Mouse (Mus musculus): ENCODE data around the gene Gm10282. TPM values are rescaled to one million over a fixed set of nuclear protein-coding genes. Genes with fewer than 3 reads are reported as not detected.

Gene Gm10282
- polyA plus RNA-seq, 1 experiment from 2014 or later, result 19.2 TPM

DNA sequence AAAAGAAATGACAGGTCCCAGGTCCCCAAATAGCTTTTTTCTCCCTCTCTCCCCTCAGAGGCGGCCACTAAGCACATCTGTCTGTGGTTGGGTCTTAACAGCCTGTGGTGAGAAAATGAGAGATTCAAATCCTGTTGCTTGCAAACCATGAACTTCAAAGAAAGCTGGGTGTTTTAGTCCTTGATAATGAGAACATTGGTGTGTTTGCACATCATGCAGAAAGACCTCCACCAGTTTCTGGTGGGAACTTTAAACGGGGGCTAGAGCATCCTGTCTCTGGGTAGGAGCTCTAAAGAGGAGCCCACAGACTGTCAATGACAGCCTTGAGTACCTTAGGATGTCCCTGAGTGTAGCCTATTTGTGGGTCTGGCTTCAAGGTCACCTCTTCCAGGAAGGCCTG lies 14.0 kb downstream of the Gm10282 start:
- 70% methylated on average over 2 of the region's 2 CpGs for whole genome bisulfite sequencing
- ATAC-seq (ENCODE audit: insufficient read depth, low FRiP score), result no peak
- H3K9ac ChIP-seq (ENCODE audit: low read length), result no peak overlapping the region

DNA sequence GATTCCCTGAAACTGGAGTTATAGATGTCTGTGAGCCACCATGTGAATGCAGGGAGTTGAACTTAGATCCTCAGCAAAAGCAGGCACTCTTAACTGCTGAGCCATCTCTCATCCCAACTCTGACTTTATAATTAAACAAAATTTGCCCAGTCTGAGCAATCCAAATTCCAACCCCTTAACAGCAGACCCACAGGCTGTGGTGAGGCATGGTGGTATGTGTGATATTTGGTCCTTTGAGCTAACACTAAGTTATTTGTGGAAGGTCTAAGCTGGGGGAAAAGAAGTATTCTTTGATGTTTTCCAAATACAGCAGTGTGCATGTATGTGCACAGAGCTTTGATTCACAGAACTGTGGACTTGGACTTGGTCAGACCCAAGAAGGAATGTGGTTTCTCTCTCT lies 16.0 kb downstream of the Gm10282 start:
- no peak overlapping the region for H3K27ac ChIP-seq (ENCODE audit: low read length)
- no peaks in the 10 kb centered on the region for H3K9me3 ChIP-seq (replicated peaks; ENCODE audit: control insufficient read depth, low read length)
- H3K4me1 ChIP-seq (ENCODE audit: control insufficient read depth, insufficient read depth, low read length), result no peaks in the 10 kb centered on the region
- no peak for ATAC-seq (ENCODE audit: insufficient read depth, low FRiP score)
- no peak overlapping the region for H3K9ac ChIP-seq (ENCODE audit: low read length)
- no peaks in the 10 kb centered on the region for H3K36me3 ChIP-seq (ENCODE audit: control insufficient read depth, insufficient read depth, low read length)
- no peak overlapping the region for H3K4me2 ChIP-seq (ENCODE audit: low read depth, low read length)
- no peak overlapping the region for H3K4me3 ChIP-seq (replicated peaks; ENCODE audit: low read length)
- no peaks in the 10 kb centered on the region for H3K27me3 ChIP-seq (ENCODE audit: control insufficient read depth, insufficient read depth, low read length)

More for the DNA sequence above, 14.0 kb downstream of the Gm10282 start:
- H3K9me3 ChIP-seq (replicated peaks; ENCODE audit: control insufficient read depth, low read length), result no peaks in the 10 kb centered on the region
- H3K4me2 ChIP-seq (ENCODE audit: low read depth, low read length), result no peak overlapping the region
- no peak overlapping the region for H3K27ac ChIP-seq (ENCODE audit: low read length)
- H3K36me3 ChIP-seq (ENCODE audit: control insufficient read depth, insufficient read depth, low read length), result no peaks in the 10 kb centered on the region
- no peaks in the 10 kb centered on the region for H3K27me3 ChIP-seq (ENCODE audit: control insufficient read depth, insufficient read depth, low read length)
- peaks cover 9% of the 10 kb centered on the region; the same call in 1 of the 2 replicates for H3K4me1 ChIP-seq (ENCODE audit: control insufficient read depth, insufficient read depth, low read length)
- no peak overlapping the region for H3K4me3 ChIP-seq (replicated peaks; ENCODE audit: low read length)

DNA sequence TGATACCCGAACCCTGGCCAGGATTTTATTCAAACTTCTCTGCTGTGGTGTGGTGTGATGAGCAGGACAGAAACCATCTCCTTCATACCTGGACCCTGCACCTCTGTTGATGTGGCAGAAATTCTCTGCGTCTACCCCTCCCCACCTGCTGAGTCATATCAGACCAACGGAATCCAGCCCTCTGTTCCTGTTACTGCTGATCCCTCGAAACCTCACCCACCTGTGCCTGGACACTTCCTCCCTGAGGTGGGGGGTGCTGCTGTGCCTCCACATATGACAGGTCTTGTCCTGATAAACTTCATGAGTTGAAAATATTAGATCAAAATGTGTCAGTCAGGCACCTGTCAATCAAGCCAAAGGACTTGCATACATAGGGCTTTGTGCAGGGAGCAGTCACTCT lies 19.8 kb downstream of the Gm10282 start:
- WGBS, result 59% methylated on average over 4 of the region's 4 CpGs
- Histone ChIP-seq H3K4me3 (replicated peaks; ENCODE audit: low read length) (no peak overlapping the region), H3K27ac (ENCODE audit: low read length) (no peak overlapping the region), H3K9ac (ENCODE audit: low read length) (no peak overlapping the region), H3K9me3 (replicated peaks; ENCODE audit: control insufficient read depth, low read length) (no peaks in the 10 kb centered on the region), H3K4me1 (ENCODE audit: control insufficient read depth, insufficient read depth, low read length) (no peaks in the 10 kb centered on the region), H3K36me3 (ENCODE audit: control insufficient read depth, insufficient read depth, low read length) (no peaks in the 10 kb centered on the region), H3K4me2 (ENCODE audit: low read depth, low read length) (no peak overlapping the region), H3K27me3 (ENCODE audit: control insufficient read depth, insufficient read depth, low read length) (no peaks in the 10 kb centered on the region)
- ATAC-seq (ENCODE audit: insufficient read depth, low FRiP score), result no peak

DNA sequence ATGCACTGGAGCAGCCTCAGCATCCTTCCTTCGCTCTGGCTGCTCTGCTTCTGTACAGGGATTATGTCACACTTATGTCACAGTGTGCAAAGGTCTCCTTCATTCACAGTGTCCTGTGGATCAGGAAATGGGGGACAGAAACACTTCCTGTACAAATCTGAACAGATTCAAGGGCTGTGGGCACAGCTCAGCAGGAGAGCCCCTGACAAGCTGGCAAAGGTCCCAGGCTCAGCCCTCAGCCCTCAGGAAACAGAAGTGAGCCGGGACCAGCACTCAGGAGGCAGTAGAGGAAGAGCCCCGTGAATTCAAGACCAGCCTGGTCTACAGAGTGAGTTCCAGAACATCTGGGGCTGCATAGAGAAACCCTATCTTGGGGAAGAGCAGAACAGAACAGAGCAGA lies 23.4 kb downstream of the Gm10282 start:
- no peak for ATAC-seq (ENCODE audit: insufficient read depth, low FRiP score)
- Histone ChIP-seq H3K4me2 (ENCODE audit: low read depth, low read length) (no peak overlapping the region), H3K4me3 (replicated peaks; ENCODE audit: low read length) (no peak overlapping the region), H3K9ac (ENCODE audit: low read length) (no peak overlapping the region), H3K27ac (ENCODE audit: low read length) (no peak overlapping the region; the same call in 1 of the 2 replicates), H3K36me3 (ENCODE audit: control insufficient read depth, insufficient read depth, low read length) (no peaks in the 10 kb centered on the region), H3K4me1 (ENCODE audit: control insufficient read depth, insufficient read depth, low read length) (no peaks in the 10 kb centered on the region), H3K9me3 (replicated peaks; ENCODE audit: control insufficient read depth, low read length) (no peaks in the 10 kb centered on the region), H3K27me3 (ENCODE audit: control insufficient read depth, insufficient read depth, low read length) (no peaks in the 10 kb centered on the region)
- WGBS, result 31% methylated on average over 3 of the region's 3 CpGs

DNA sequence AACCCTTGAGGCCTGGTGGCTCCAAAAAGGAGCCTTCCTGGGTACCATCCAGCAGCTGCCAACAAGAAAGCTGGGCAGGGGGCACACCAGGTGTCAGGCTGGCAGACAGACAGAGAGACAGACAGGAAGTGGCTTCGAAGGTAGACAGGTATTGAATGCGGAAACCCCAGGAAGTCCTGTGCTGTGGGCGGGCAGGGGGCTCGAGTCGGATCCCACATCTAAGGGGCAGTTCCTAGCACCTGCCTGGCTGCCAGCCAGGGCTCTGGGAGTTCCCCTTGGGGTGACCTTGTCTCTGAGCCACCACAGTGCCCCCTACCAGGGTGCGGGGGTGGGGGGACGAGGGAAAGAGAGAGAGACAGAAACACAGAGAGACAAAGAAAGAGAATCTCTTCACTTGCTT lies 25.9 kb downstream of the Gm10282 start:
- H3K36me3 ChIP-seq (ENCODE audit: control insufficient read depth, insufficient read depth, low read length), result no peaks in the 10 kb centered on the region
- 78% methylated on average over 7 of the region's 7 CpGs for WGBS
- H3K4me3 ChIP-seq (replicated peaks; ENCODE audit: low read length), result no peak overlapping the region
- H3K27me3 ChIP-seq (ENCODE audit: control insufficient read depth, insufficient read depth, low read length), result no peaks in the 10 kb centered on the region
- no peaks in the 10 kb centered on the region for H3K9me3 ChIP-seq (replicated peaks; ENCODE audit: control insufficient read depth, low read length)
- no peak for ATAC-seq (ENCODE audit: insufficient read depth, low FRiP score)
- no peaks in the 10 kb centered on the region for H3K4me1 ChIP-seq (ENCODE audit: control insufficient read depth, insufficient read depth, low read length)
- H3K27ac ChIP-seq (ENCODE audit: low read length), result no peak overlapping the region
- no peak overlapping the region for H3K9ac ChIP-seq (ENCODE audit: low read length)
- no peak overlapping the region for H3K4me2 ChIP-seq (ENCODE audit: low read depth, low read length)

DNA sequence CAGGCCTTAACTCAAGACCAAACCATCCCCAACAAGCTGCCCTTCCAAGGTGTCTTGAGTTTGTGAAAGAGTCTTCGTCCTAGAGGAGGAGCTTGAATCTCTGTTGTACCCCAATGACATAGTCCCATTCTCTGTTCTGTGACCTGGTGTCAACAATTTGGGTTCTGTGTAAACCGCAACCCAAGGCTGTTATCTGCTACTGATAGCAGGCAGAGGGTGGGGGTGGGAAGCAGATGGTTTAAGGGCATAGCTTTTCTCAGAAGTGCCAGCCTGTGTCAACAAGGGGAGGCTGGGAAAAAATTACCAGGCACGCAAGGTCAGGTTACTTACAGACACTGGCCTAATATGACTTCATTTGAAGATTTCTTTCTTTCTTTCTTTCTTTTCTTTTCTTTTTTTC lies 27.8 kb downstream of the Gm10282 start:
- Histone ChIP-seq H3K36me3 (ENCODE audit: control insufficient read depth, insufficient read depth, low read length) (no peaks in the 10 kb centered on the region), H3K27ac (ENCODE audit: low read length) (no peak overlapping the region), H3K4me1 (ENCODE audit: control insufficient read depth, insufficient read depth, low read length) (no peaks in the 10 kb centered on the region), H3K9me3 (replicated peaks; ENCODE audit: control insufficient read depth, low read length) (no peaks in the 10 kb centered on the region), H3K9ac (ENCODE audit: low read length) (no peak overlapping the region), H3K4me2 (ENCODE audit: low read depth, low read length) (no peak overlapping the region), H3K4me3 (replicated peaks; ENCODE audit: low read length) (no peak overlapping the region), H3K27me3 (ENCODE audit: control insufficient read depth, insufficient read depth, low read length) (no peaks in the 10 kb centered on the region)
- no peak for ATAC-seq (ENCODE audit: insufficient read depth, low FRiP score)
- WGBS, result 44% methylated on average over 3 of the region's 3 CpGs

DNA sequence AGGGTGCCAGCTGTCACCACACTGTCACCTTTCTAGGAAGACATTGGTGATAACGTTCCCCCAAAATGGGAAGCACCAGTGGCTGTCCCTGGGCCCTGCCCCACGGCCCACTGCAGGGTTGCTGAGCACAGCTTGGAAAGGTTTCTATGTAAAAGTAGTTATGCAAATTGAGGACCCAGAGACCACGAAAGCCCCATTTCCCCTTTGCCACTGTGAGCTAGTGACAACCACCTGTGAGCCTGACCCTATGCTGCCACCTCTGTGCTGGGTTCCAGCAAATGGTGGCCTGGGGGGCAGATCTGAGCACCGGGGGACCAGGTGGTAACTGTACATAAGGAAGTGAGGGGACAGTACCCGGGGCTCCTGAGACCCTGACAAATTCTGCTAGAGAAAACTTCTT lies 31.3 kb downstream of the Gm10282 start:
- WGBS, result 58% methylated on average over 5 of the region's 5 CpGs
- no peaks in the 10 kb centered on the region for H3K27me3 ChIP-seq (ENCODE audit: control insufficient read depth, insufficient read depth, low read length)
- no peak overlapping the region for H3K27ac ChIP-seq (ENCODE audit: low read length)
- ATAC-seq (ENCODE audit: insufficient read depth, low FRiP score), result no peak
- H3K9me3 ChIP-seq (replicated peaks; ENCODE audit: control insufficient read depth, low read length), result no peaks in the 10 kb centered on the region
- H3K4me3 ChIP-seq (replicated peaks; ENCODE audit: low read length), result no peak overlapping the region
- H3K4me1 ChIP-seq (ENCODE audit: control insufficient read depth, insufficient read depth, low read length), result no peaks in the 10 kb centered on the region
- H3K36me3 ChIP-seq (ENCODE audit: control insufficient read depth, insufficient read depth, low read length), result no peaks in the 10 kb centered on the region
- H3K4me2 ChIP-seq (ENCODE audit: low read depth, low read length), result no peak overlapping the region
- H3K9ac ChIP-seq (ENCODE audit: low read length), result no peak overlapping the region

DNA sequence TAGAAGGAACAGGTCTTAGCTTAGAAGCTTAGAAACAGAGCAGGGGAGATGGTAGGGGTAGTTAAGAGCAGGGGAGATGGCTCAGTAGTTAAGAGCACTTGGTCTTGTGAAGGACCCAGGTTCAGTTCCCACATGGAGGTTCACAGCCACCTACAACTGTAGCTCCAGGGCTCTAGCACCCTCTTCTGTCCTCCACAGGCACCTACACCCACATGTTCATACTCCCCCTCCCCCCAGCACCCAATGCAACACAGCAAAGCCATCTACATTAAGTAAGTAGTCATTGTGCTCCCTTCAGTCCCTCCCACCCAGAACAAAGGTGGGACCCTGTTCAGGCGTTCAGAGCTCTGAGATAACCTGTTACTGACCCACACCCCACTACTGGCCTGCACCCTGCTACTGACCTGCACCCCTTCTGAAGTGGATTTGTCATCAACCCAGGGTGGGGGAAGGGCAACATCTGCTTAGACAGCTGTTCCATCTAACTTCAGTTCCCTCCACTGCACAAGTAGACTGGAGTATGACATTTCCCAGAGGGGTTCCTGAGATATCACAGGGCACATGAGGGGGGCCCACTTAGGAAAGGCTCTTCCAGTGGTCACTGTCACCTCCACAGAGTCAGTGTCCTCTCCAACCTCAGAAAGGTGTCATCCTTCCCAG lies 31.8 kb downstream of the Gm10282 start:
- Histone ChIP-seq H3K9ac (ENCODE audit: low read length) (no peak overlapping the region), H3K27ac (ENCODE audit: low read length) (no peak overlapping the region), H3K36me3 (ENCODE audit: control insufficient read depth, insufficient read depth, low read length) (no peaks in the 10 kb centered on the region), H3K4me1 (ENCODE audit: control insufficient read depth, insufficient read depth, low read length) (no peaks in the 10 kb centered on the region), H3K4me2 (ENCODE audit: low read depth, low read length) (no peak overlapping the region), H3K4me3 (replicated peaks; ENCODE audit: low read length) (no peak overlapping the region), H3K27me3 (ENCODE audit: control insufficient read depth, insufficient read depth, low read length) (no peaks in the 10 kb centered on the region), H3K9me3 (replicated peaks; ENCODE audit: control insufficient read depth, low read length) (no peaks in the 10 kb centered on the region)
- whole genome bisulfite sequencing, result 68% methylated on average over 1 of the region's 1 CpGs
- no peak for ATAC-seq (ENCODE audit: insufficient read depth, low FRiP score)

DNA sequence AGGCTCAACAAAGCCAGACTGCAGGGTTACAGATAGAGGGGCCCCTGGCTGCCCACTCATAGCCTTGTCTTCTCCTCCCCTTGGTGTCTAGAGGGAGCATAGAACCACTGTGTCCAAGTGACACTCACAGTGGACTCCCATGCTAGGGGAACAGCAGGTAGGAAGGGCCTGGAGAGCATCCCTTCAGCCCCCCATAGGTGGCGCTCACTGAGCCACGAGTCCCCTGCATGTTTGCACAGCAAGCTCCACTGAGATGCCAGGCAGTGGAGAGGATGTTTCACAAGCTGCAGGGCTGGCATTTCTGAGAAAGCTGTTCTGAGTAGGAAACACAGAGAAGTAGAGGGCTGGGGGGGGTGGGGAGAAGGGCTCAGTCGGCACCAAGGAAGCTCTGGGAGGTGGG lies 32.7 kb downstream of the Gm10282 start:
- Histone ChIP-seq H3K9me3 (replicated peaks; ENCODE audit: control insufficient read depth, low read length) (no peaks in the 10 kb centered on the region), H3K9ac (ENCODE audit: low read length) (no peak overlapping the region), H3K27ac (ENCODE audit: low read length) (no peak overlapping the region), H3K27me3 (ENCODE audit: control insufficient read depth, insufficient read depth, low read length) (no peaks in the 10 kb centered on the region), H3K4me3 (replicated peaks; ENCODE audit: low read length) (no peak overlapping the region), H3K36me3 (ENCODE audit: control insufficient read depth, insufficient read depth, low read length) (no peaks in the 10 kb centered on the region), H3K4me1 (ENCODE audit: control insufficient read depth, insufficient read depth, low read length) (no peaks in the 10 kb centered on the region), H3K4me2 (ENCODE audit: low read depth, low read length) (no peak overlapping the region)
- ATAC-seq (ENCODE audit: insufficient read depth, low FRiP score), result peak; percentile 34; the same call in 1 of the 2 replicates
- WGBS, result 14% methylated on average over 3 of the region's 3 CpGs

Measured in stomach, embryonic 16.5 days (tissue).